Mouse (Mus musculus): ENCODE data around the gene Sdad1. TPM values are rescaled to one million over a fixed set of nuclear protein-coding genes. Genes with fewer than 3 reads are reported as not detected.

The Sdad1 gene
- total RNA-seq, 2 experiments from 2014 or later, result 19.0 to 19.8 TPM

GRCm38 (mm10) chr5:92252031-92252430, 58.2 kb downstream of the Sdad1 start:
- intact Hi-C loops (cut with DNase I), result no loop called here
- no peak for DNase-seq (ENCODE audit: low spot score in 2 of 2)

- no peak for DNase-seq (ENCODE audit: low spot score in 2 of 2)
- intact Hi-C loops (cut with DNase I), result no loop called here
Measured at GRCm38 (mm10) chr5:92248614-92249013, 61.7 kb downstream of the Sdad1 start.

GRCm38 (mm10) chr5:92245483-92245882, 64.8 kb downstream of the Sdad1 start:
- no peak for DNase-seq (ENCODE audit: low spot score in 2 of 2)
- intact Hi-C loops (cut with DNase I), result no loop called here

GRCm38 (mm10) chr5:92244900-92245299, 65.4 kb downstream of the Sdad1 start:
- intact Hi-C loops (cut with DNase I), result no loop called here
- no peak for DNase-seq (ENCODE audit: low spot score in 2 of 2)

DNA sequence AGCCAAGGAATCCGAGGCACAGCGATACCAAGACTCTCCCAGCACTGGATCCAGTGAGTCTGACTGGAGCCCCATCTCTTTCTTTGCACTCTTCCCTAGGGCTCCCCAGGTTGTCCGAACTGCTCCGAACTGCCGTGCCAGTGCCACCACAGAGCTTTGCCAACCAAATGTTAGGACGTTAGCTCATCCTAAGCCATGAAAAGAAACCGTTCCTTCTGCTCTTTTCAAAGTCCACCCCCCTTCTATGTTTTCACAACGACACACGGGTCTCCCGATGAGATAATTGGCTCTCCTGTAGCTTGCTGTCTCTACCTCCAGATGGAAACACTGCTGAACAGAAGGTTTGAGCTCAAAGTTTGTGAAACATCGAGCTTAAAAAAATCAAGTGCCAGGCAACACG, 69.5 kb downstream of the Sdad1 start:
- intact Hi-C loops (cut with DNase I), result no loop called here
- DNase-seq (ENCODE audit: low spot score in 2 of 2), result peak in 1 of 2 experiments; percentile 65

DNA sequence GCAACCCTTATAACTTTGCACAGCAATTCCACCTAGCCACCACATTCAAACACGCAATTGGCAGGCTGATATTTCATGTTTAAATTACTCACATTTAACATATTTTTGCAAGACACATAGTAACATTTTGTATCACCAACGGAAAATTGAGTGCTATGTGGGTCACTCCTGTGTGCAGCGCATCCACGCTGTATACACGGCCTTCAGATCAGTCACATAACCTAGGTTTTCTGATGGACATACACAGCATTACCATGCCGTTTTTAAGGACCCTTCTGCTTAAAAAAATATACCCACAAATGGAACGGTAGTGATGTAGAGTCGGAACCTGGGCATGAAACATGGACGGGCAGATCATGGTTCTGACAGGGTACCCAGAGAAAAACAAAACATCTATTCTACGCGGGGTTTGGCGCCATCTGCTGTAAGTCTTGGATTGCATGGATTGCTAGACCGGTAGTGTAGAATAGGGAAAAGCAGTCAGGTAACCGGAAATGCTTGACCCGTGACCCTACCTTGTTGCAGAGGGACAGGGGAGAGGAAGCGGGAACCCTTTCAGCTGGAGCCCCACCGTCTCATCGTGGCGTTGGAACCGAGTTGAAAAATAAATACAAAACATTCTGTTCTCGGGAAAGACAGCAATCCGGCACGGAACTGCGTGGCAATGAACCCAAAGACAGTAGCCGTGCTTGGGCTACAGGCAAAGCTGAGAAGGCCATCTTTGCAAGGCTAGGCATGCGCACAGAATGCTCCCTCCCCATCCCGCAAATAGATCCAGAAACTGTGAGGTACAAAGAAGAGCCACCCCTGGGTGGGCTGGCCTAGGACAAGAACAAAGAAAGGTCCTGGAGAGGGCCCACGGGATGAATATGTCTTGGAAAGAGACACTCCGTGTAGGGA, 70.7 kb downstream of the Sdad1 start:
- intact Hi-C loops (cut with DNase I), result loop anchor here (2.0 kb wide), 1 partner anchor 45 kb away; no protein-coding TSS in a partner anchor
- peak; percentile 79 to 82 for DNase-seq (ENCODE audit: low spot score in 2 of 2)

DNA sequence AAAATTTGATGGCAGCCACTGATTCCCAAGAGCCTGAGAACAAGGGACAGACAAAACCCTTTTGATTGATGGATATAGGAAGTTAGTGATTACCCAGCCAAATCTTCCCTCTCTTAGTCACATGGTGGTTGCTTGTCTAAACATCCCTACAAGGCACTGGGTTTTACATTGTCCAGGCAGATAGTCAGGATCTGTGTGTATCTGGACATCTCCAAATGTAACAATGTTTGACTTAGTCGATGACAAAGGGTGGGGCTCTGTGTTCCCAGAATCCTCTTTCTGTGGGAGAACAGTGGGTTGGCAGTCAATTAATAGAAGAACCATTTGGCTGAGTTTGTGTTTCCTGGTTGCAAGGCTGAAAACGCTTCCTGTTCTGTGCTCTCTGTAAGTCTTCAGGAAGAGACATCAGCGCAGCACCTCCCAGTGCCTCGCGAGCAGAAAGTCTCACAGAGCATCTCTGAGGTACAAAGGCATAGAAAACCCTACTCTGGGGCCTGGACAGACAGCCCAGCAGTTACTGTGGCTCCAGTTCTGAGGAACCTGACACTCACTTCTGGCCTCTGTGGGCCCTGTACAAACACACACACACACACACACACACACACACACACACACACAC, 75.2 kb downstream of the Sdad1 start:
- no peak for DNase-seq (ENCODE audit: low spot score in 2 of 2)
- intact Hi-C loops (cut with DNase I), result no loop called here

Other genes starting within 250 kb of the Sdad1 start
- gene G3bp2, start 226.8 kb downstream of the Sdad1 start, total RNA-seq (2021), result 100 to 1,000 TPM; 212 to 225 TPM
- gene Uso1, start 172.5 kb downstream of the Sdad1 start, total RNA-seq (2021), result 10 to 100 TPM; 74.6 to 76.7 TPM
- gene U90926, start 95.1 kb downstream of the Sdad1 start, total RNA-seq (2021), result not detected
- under 1 TPM; 0.55 to 0.62 TPM for gene Ppef2, start 54.2 kb downstream of the Sdad1 start, total RNA-seq (2021)
- gene Naaa, start 32.3 kb downstream of the Sdad1 start, total RNA-seq (2021), result 10 to 100 TPM; 38.8 to 40.9 TPM
- gene Cxcl9, start 17.6 kb upstream of the Sdad1 start, total RNA-seq (2021), result not detected
- 1 to 10 TPM; 6.2 to 6.9 TPM for gene Art3, start 21.3 kb upstream of the Sdad1 start, total RNA-seq (2021)
- gene Cxcl10, start 38.4 kb upstream of the Sdad1 start, total RNA-seq (2021), result not detected
- gene Nup54, start 124.7 kb upstream of the Sdad1 start, total RNA-seq (2021), result 10 to 100 TPM; 26.4 to 28.7 TPM
- gene Scarb2, start 196.4 kb upstream of the Sdad1 start, total RNA-seq (2021), result 10 to 100 TPM; 81.9 to 84.5 TPM
- under 1 TPM; 0.30 to 0.34 TPM for gene Fam47e, start 244.6 kb upstream of the Sdad1 start, total RNA-seq (2021)